Mouse (Mus musculus) limb, embryonic 14.5 days (tissue): ENCODE measurements at regions not wholly inside any gene's neighbourhood (a gene's known extent, or its start where the extent isn't known, plus 50 kb on each side); places are given as distances from the start of the nearest gene placed in this dataset.

Source experiments
- ATAC-seq: fragments of 200-750 bp; cut with Nextera tagmentation; 2 replicates; pipeline ENCODE4 v1.8.0; 2017; ENCODE audit warnings: low read depth, moderate number of reproducible peaks, moderate TSS enrichment; ENCODE audit not compliant: low FRiP score
- DNase-seq: peaks from one replicate; pipeline ENCODE4 v3.0.0-alpha.2; 2015; ENCODE audit warnings: low spot score
- H3K27ac ChIP-seq: fragments of 300-500 bp; sonication (generic); replicated peaks from 2 replicates; pipeline ENCODE4 v1.5.1; 2014; ENCODE audit warnings: low read depth, mild to moderate bottlenecking, low read length, moderate library complexity, mixed read lengths
- H3K27me3 ChIP-seq: fragments of 300-500 bp; sonication (generic); 2 replicates; pipeline ENCODE4 v1.6.1; 2014; ENCODE audit warnings: low read length, mixed read lengths; ENCODE audit not compliant: control insufficient read depth, insufficient read depth
- H3K36me3 ChIP-seq: fragments of 300-500 bp; sonication (generic); 2 replicates; pipeline ENCODE4 v1.6.1; 2014; ENCODE audit warnings: mild to moderate bottlenecking, low read length, moderate library complexity, mixed read lengths; ENCODE audit not compliant: control insufficient read depth, insufficient read depth
- H3K4me1 ChIP-seq: fragments of 300-500 bp; sonication (generic); 2 replicates; pipeline ENCODE4 v1.6.1; 2014; ENCODE audit warnings: antibody characterized with exemption, low read length, mixed read lengths; ENCODE audit not compliant: control insufficient read depth, insufficient read depth
- H3K4me2 ChIP-seq: fragments of 300-500 bp; sonication (generic); replicated peaks from 2 replicates; pipeline ENCODE4 v1.6.1; 2014; ENCODE audit warnings: low read depth, mild to moderate bottlenecking, low read length, moderate library complexity; ENCODE audit not compliant: severe bottlenecking
- H3K4me3 ChIP-seq: fragments of 300-500 bp; sonication (generic); replicated peaks from 2 replicates; pipeline ENCODE4 v1.5.1; 2014; ENCODE audit warnings: low read length
- H3K9ac ChIP-seq: fragments of 300-500 bp; sonication (generic); 2 replicates; pipeline ENCODE4 v1.6.1; 2014; ENCODE audit warnings: mild to moderate bottlenecking, low read depth, low read length, moderate library complexity; ENCODE audit not compliant: severe bottlenecking
- H3K9me3 ChIP-seq: fragments of 300-500 bp; sonication (generic); 2 replicates; pipeline ENCODE4 v1.6.1; 2016; ENCODE audit warnings: low read length; ENCODE audit not compliant: control insufficient read depth
- POLR2A ChIP-seq: fragments of 200-500 bp; IDR thresholded peaks from 2 replicates; pipeline ENCODE4 v1.8.0; 2012; ENCODE audit warnings: inconsistent platforms, mild to moderate bottlenecking, moderate library complexity, borderline replicate concordance; ENCODE audit not compliant: insufficient read depth, insufficient read length; ENCODE audit errors: extremely low read depth
- WGBS: fragments of 180-500 bp; shearing (Covaris S2); extraction: QIAGEN DNeasy Blood & Tissue Kit; methylation state at CpG from one replicate; pipeline ENCODE4 v1.1.7; 2014; 5-methylcytosine and 5-hydroxymethylcytosine counted together

- Histone ChIP-seq H3K4me1 (no peaks in the 10 kb centered on the region), H3K27ac (no peak overlapping the region), H3K4me2 (no peak overlapping the region), H3K4me3 (no peak overlapping the region), H3K9ac (no peak overlapping the region), H3K36me3 (no peaks in the 10 kb centered on the region), H3K27me3 (no peaks in the 10 kb centered on the region), H3K9me3 (no peaks in the 10 kb centered on the region)
- ATAC-seq (no peak), DNase-seq (no peak)
- no peak for TF ChIP-seq POLR2A
- WGBS = 38% methylated on average over 5 of the region's 5 CpGs
Measured at GRCm38 (mm10) chr1:43374946-43375345, 69.4 kb upstream of the Nck2 start.

- no peak for ATAC-seq
Measured at GRCm38 (mm10) chr1:43375851-43376250, 68.5 kb upstream of the Nck2 start.

GRCm38 (mm10) chr1:43377491-43378263 is 66.7 kb upstream of the Nck2 start:
- DNase-seq = no peak
- H3K27ac ChIP-seq = no peak overlapping the region
- no peak overlapping the region for H3K9ac ChIP-seq
- no peaks in the 10 kb centered on the region for H3K4me1 ChIP-seq
- ATAC-seq = no peak
- no peak overlapping the region for H3K4me2 ChIP-seq
- 86% methylated on average over 4 of the region's 4 CpGs for WGBS
- no peak overlapping the region for H3K4me3 ChIP-seq
- H3K9me3 ChIP-seq = no peaks in the 10 kb centered on the region
- TF ChIP-seq POLR2A = no peak
- no peaks in the 10 kb centered on the region for H3K27me3 ChIP-seq
- no peaks in the 10 kb centered on the region for H3K36me3 ChIP-seq

More at GRCm38 (mm10) chr1:43375851-43376250, 68.5 kb upstream of the Nck2 start:
- Histone ChIP-seq H3K4me3 (no peak overlapping the region), H3K27ac (no peak overlapping the region), H3K27me3 (no peaks in the 10 kb centered on the region), H3K9ac (no peak overlapping the region), H3K4me2 (no peak overlapping the region), H3K4me1 (no peaks in the 10 kb centered on the region), H3K36me3 (no peaks in the 10 kb centered on the region), H3K9me3 (no peaks in the 10 kb centered on the region)
- TF ChIP-seq POLR2A = no peak
- 84% methylated on average over 4 of the region's 4 CpGs for WGBS
- no peak for DNase-seq

GRCm38 (mm10) chr1:43385008-43385407 is 59.4 kb upstream of the Nck2 start:
- H3K4me1 ChIP-seq = no peaks in the 10 kb centered on the region
- H3K9me3 ChIP-seq = no peaks in the 10 kb centered on the region
- no peak overlapping the region for H3K9ac ChIP-seq
- no peaks in the 10 kb centered on the region for H3K36me3 ChIP-seq
- no peak overlapping the region for H3K4me2 ChIP-seq
- DNase-seq (no peak), ATAC-seq (no peak)
- H3K27ac ChIP-seq = no peak overlapping the region
- H3K4me3 ChIP-seq = no peak overlapping the region
- no peaks in the 10 kb centered on the region for H3K27me3 ChIP-seq
- no peak for TF ChIP-seq POLR2A

- no peak overlapping the region for H3K9ac ChIP-seq
- no peaks in the 10 kb centered on the region for H3K9me3 ChIP-seq
- H3K27me3 ChIP-seq = no peaks in the 10 kb centered on the region
- TF ChIP-seq POLR2A = no peak
- H3K4me3 ChIP-seq = no peak overlapping the region
- no peaks in the 10 kb centered on the region for H3K36me3 ChIP-seq
- no peak overlapping the region for H3K27ac ChIP-seq
- 83% methylated on average over 2 of the region's 2 CpGs for WGBS
- H3K4me1 ChIP-seq = peaks cover 16% of the 10 kb centered on the region
- DNase-seq (no peak), ATAC-seq (no peak)
- H3K4me2 ChIP-seq = no peak overlapping the region
Measured at GRCm38 (mm10) chr1:43394035-43394434, 50.3 kb upstream of the Nck2 start.
